Mouse (Mus musculus): ENCODE measurements around the gene Grik4.

GRCm38 (mm10) chr9:42550116-42550515 is 394.2 kb downstream of the Grik4 start:
- peak; percentile 100 for TF ChIP-seq CTCF (conservative IDR thresholded peaks at IDR 0.05; ENCODE audit: low read length)
- no peak for TF ChIP-seq NANOG (IDR thresholded peaks at IDR 0.05; ENCODE audit: borderline replicate concordance, low read length)

All from E14TG2a.4 (cell line).